Mouse (Mus musculus) embryonic fibroblast, embryonic 13.5 days (primary cell): ENCODE data around the gene 1700025G04Rik. TPM values are rescaled to one million over a fixed set of nuclear protein-coding genes. Genes with fewer than 3 reads are reported as not detected.

Experiments
- H3K27ac ChIP-seq: 2 replicates; pipeline ENCODE4 v1.5.1; 2012; ENCODE audit warnings: low read length, control low read depth, inconsistent platforms; ENCODE audit not compliant: insufficient read depth
- H3K4me1 ChIP-seq: 2 replicates; pipeline ENCODE4 v1.6.1; 2011; ENCODE audit warnings: low read length; ENCODE audit not compliant: control insufficient read depth, insufficient read depth
- H3K4me3 ChIP-seq: 2 replicates; pipeline ENCODE4 v1.5.1; 2011; ENCODE audit warnings: mild to moderate bottlenecking, control low read depth, low read length; ENCODE audit not compliant: insufficient read depth
- CTCF ChIP-seq: IDR thresholded peaks from 2 replicates; pipeline ENCODE4 v1.5.1; 2011; ENCODE audit warnings: mild to moderate bottlenecking, control low read depth, low read length, moderate library complexity, borderline replicate concordance; ENCODE audit not compliant: insufficient read depth
- POLR2A ChIP-seq: IDR thresholded peaks from 2 replicates; pipeline ENCODE4 v1.6.1; 2011; ENCODE audit warnings: low read depth, mild to moderate bottlenecking, control low read depth, low read length, moderate library complexity
- polyA plus RNA-seq: library from polyadenylated mRNA; stranded (reverse); fragments of >200 nt; gene quantifications from 2 replicates; pipeline ENCODE4 v1.2.4, GENCODE M21; 2011; ENCODE audit warnings: low read depth; ENCODE audit not compliant: missing spikeins, insufficient read length

1700025G04Rik gene
- polyA plus RNA-seq, 1 experiment, result 30.5 TPM

GRCm38 (mm10) chr1:152038086-152038485 lies 51.8 kb downstream of the 1700025G04Rik start:
- no peak for TF ChIP-seq CTCF
- no peak for TF ChIP-seq POLR2A
- H3K4me3 ChIP-seq, result no peak overlapping the region
- H3K4me1 ChIP-seq, result peaks cover 3% of the 10 kb centered on the region; the same call in 1 of the 2 replicates
- H3K27ac ChIP-seq, result no peak overlapping the region

GRCm38 (mm10) chr1:152037589-152037988 lies 52.3 kb downstream of the 1700025G04Rik start:
- Histone ChIP-seq H3K4me1 (peaks cover 3% of the 10 kb centered on the region; the same call in 1 of the 2 replicates), H3K27ac (no peak overlapping the region)

GRCm38 (mm10) chr1:152034766-152035165 lies 55.2 kb downstream of the 1700025G04Rik start:
- Histone ChIP-seq H3K4me1 (no peaks in the 10 kb centered on the region), H3K4me3 (no peak overlapping the region), H3K27ac (no peak overlapping the region)
- TF ChIP-seq POLR2A (no peak), CTCF (no peak)

More at GRCm38 (mm10) chr1:152037589-152037988, 52.3 kb downstream of the 1700025G04Rik start:
- TF ChIP-seq CTCF (no peak), POLR2A (no peak)
- H3K4me3 ChIP-seq, result no peak overlapping the region

GRCm38 (mm10) chr1:152033731-152034130 lies 56.2 kb downstream of the 1700025G04Rik start:
- H3K27ac ChIP-seq, result no peak overlapping the region
- H3K4me1 ChIP-seq, result no peaks in the 10 kb centered on the region
- H3K4me3 ChIP-seq, result no peak overlapping the region
- TF ChIP-seq POLR2A (no peak), CTCF (no peak)

GRCm38 (mm10) chr1:152032144-152032543 lies 57.8 kb downstream of the 1700025G04Rik start:
- no peak for TF ChIP-seq CTCF
- TF ChIP-seq POLR2A, result no peak
- no peak overlapping the region for H3K27ac ChIP-seq
- H3K4me1 ChIP-seq, result no peaks in the 10 kb centered on the region
- H3K4me3 ChIP-seq, result no peak overlapping the region

GRCm38 (mm10) chr1:152030546-152030945 lies 59.4 kb downstream of the 1700025G04Rik start:
- H3K4me3 ChIP-seq, result no peak overlapping the region
- TF ChIP-seq POLR2A, result no peak
- no peak for TF ChIP-seq CTCF
- H3K4me1 ChIP-seq, result no peaks in the 10 kb centered on the region
- no peak overlapping the region for H3K27ac ChIP-seq

- no peak overlapping the region for H3K4me3 ChIP-seq
- TF ChIP-seq CTCF, result no peak
- no peak for TF ChIP-seq POLR2A
- H3K27ac ChIP-seq, result no peak overlapping the region
- no peaks in the 10 kb centered on the region for H3K4me1 ChIP-seq
Measured at GRCm38 (mm10) chr1:152028718-152029117, 61.2 kb downstream of the 1700025G04Rik start.

GRCm38 (mm10) chr1:152026762-152027161 lies 63.2 kb downstream of the 1700025G04Rik start:
- H3K4me1 ChIP-seq, result no peaks in the 10 kb centered on the region
- TF ChIP-seq CTCF, result no peak
- TF ChIP-seq POLR2A, result no peak
- no peak overlapping the region for H3K4me3 ChIP-seq
- no peak overlapping the region for H3K27ac ChIP-seq

- Histone ChIP-seq H3K4me1 (no peaks in the 10 kb centered on the region), H3K4me3 (no peak overlapping the region), H3K27ac (no peak overlapping the region)
- TF ChIP-seq CTCF (no peak), POLR2A (no peak)
Measured at GRCm38 (mm10) chr1:152025308-152025707, 64.6 kb downstream of the 1700025G04Rik start.

- H3K4me3 ChIP-seq, result no peak overlapping the region
- H3K27ac ChIP-seq, result no peak overlapping the region
- H3K4me1 ChIP-seq, result no peaks in the 10 kb centered on the region
- TF ChIP-seq POLR2A, result no peak
- no peak for TF ChIP-seq CTCF
Measured at GRCm38 (mm10) chr1:152024019-152024787, 65.7 kb downstream of the 1700025G04Rik start.
